Mouse (Mus musculus): ENCODE measurements around the gene Mapk12.

Gene Mapk12

GRCm38 (mm10) chr15:89092181-89092580 is 48.3 kb downstream of the Mapk12 start:
- in situ Hi-C loops (cut with MboI), result no loop called here

- in situ Hi-C loops (cut with MboI), result no loop called here
These were observed 49.8 kb downstream of the Mapk12 start for GRCm38 (mm10) chr15:89090662-89091061.

DNA sequence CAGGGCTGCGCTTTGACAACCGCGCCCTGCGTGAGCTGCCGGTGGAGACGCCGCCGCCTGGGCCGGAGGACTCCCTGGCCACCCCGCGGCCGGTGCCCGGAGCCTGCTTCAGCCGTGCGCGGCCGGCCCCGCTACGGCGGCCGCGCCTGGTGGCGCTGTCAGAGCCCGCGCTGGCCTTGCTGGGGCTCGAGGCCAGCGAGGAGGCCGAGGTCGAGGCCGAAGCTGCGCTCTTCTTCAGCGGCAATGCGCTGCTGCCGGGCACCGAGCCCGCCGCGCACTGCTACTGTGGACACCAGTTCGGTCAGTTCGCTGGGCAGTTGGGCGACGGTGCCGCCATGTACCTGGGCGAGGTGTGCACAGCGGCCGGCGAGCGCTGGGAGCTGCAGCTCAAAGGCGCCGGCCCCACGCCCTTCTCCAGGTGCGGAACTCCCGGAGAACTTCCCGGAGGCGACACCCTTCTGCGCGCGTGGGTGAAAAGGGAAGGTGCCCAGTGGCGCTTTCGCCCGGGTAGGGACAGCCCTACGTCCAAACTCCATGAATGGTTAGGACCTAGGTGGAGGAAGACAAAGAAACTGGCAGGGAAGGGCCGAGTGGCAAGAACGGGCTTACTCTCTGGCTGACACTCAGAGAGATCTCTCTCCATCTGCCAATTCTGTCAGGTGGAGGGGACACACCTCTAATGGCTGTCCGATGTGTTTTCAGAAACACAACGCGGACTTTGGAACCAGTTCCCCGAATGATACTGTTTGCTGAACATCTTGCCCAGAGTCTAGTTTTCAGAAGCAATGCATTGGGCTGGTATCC is 51.1 kb downstream of the Mapk12 start:
- in situ Hi-C loops (cut with MboI), result no loop called here

- in situ Hi-C loops (cut with MboI), result no loop called here
These were observed 51.8 kb downstream of the Mapk12 start, which contains the start of gene Selenoo for GRCm38 (mm10) chr15:89088607-89089247. Selenoo (plus strand) TSS chr15:89089084.

GRCm38 (mm10) chr15:89084826-89085225 is 55.7 kb downstream of the Mapk12 start:
- in situ Hi-C loops (cut with MboI), result no loop called here

- in situ Hi-C loops (cut with MboI), result no loop called here
These were observed 56.6 kb downstream of the Mapk12 start for GRCm38 (mm10) chr15:89083906-89084305.
